Mouse (Mus musculus) liver, embryonic 14.5 days (tissue): Measurements from ENCODE around the gene Tsr3.

Experiments
- CTCF ChIP-seq: IDR thresholded peaks from 2 replicates; pipeline ENCODE4 v1.5.1; 2016; ENCODE audit warnings: antibody characterized with exemption, low read depth, control low read depth
- EP300 ChIP-seq: IDR thresholded peaks from 2 replicates; pipeline ENCODE4 v1.6.1; 2016; ENCODE audit warnings: antibody characterized with exemption, low read depth

DNA sequence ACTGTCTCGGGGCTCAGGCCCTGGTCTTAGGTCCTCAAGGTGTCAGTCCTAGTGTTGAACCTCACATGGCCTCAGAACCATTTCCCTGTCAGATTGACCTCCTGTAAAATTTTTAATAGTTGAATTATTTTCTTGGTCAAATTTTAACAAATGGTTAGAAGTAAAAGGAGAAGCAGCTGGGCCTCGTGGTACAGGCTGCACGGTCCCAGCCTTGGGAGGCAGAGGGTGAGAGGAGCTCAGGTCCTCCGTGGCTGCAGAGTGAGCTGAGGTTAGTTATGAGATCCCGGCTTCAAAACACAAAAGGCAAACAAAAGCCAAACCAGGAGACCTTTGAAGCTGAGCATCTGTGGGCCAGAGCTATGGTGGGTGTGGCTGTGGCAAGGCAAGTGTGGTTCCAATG, 12.0 kb upstream of the Tsr3 start:
- TF ChIP-seq CTCF (no peak), EP300 (no peak)
